Mouse (Mus musculus): ENCODE data around the gene Sema4a.

The Sema4a gene

GRCm38 (mm10) chr3:88460983-88461696 lies at the start of gene Sema4a:
TSS of gene Sema4a (minus strand) at chr3:88461182.
- DNase-seq: peak in 1 of 2 experiments; percentile 34

- peak; percentile 97 to 98 for DNase-seq
These were observed 48.9 kb upstream of the Sema4a start, which contains the start of gene Lmna for GRCm38 (mm10) chr3:88509692-88510420. TSS of gene Lmna (minus strand) at chr3:88509956.

GRCm38 (mm10) chr3:88509250-88509649 lies 48.3 kb upstream of the Sema4a start:
- DNase-seq: no peak

GRCm38 (mm10) chr3:88505765-88506164 lies 44.8 kb upstream of the Sema4a start:
- no peak for DNase-seq

- no peak for DNase-seq
These were observed 44.1 kb upstream of the Sema4a start for GRCm38 (mm10) chr3:88505081-88505480.

GRCm38 (mm10) chr3:88503881-88504746 lies 43.1 kb upstream of the Sema4a start:
- no peak for DNase-seq

GRCm38 (mm10) chr3:88503505-88503863 lies 42.5 kb upstream of the Sema4a start:
- DNase-seq: no peak

GRCm38 (mm10) chr3:88502641-88503504 lies 41.9 kb upstream of the Sema4a start:
- DNase-seq: peak; percentile 92 to 96

- DNase-seq: peak; percentile 60 to 70
These were observed 41.1 kb upstream of the Sema4a start for GRCm38 (mm10) chr3:88502031-88502571.

GRCm38 (mm10) chr3:88501366-88502030 lies 40.5 kb upstream of the Sema4a start:
- no peak for DNase-seq

GRCm38 (mm10) chr3:88500655-88501365 lies 39.8 kb upstream of the Sema4a start:
- DNase-seq: peak; percentile 73 to 83

GRCm38 (mm10) chr3:88500087-88500486 lies 39.1 kb upstream of the Sema4a start:
- DNase-seq: no peak

GRCm38 (mm10) chr3:88499580-88499979 lies 38.6 kb upstream of the Sema4a start:
- no peak for DNase-seq

GRCm38 (mm10) chr3:88495741-88496415 lies 34.9 kb upstream of the Sema4a start:
- DNase-seq: peak; percentile 46 to 58

- peak; percentile 40 to 71 for DNase-seq
These were observed 34.0 kb upstream of the Sema4a start for GRCm38 (mm10) chr3:88494836-88495628.

- DNase-seq: no peak
These were observed 33.0 kb upstream of the Sema4a start for GRCm38 (mm10) chr3:88493706-88494582.

- DNase-seq: no peak
These were observed 26.4 kb upstream of the Sema4a start for GRCm38 (mm10) chr3:88487396-88487795.

- no peak for DNase-seq
These were observed 25.9 kb upstream of the Sema4a start for GRCm38 (mm10) chr3:88486887-88487286.

Measured in kidney, postnatal 25 days (tissue).